Mouse (Mus musculus) layer of hippocampus, postnatal 10 days (tissue): Measurements from ENCODE around the gene Tnfaip1. TPM values are rescaled to one million over a fixed set of nuclear protein-coding genes. Genes with fewer than 3 reads are reported as not detected.
A peak's percentile ranks its signal among the peaks of the same experiment; 100 is the strongest.
"Not testable (repeated sequence)": the region's sequence is repeated elsewhere in the genome, so short reads cannot be mapped to it uniquely, and the experiment has no call there.

Experiments used
- DNase-seq, 2 experiments: peaks; one replicate each; pipeline ENCODE4 v3.0.0; 2021; ENCODE audit warnings: low spot score in 2 of 2
- total RNA-seq, 2 experiments: library from RNA; stranded (reverse); gene quantifications; 2 replicates each; pipeline ENCODE4 v1.2.3; 2021

The Tnfaip1 gene
- total RNA-seq, 2 experiments from 2014 or later: 46.3 to 47.5 TPM

GRCm38 (mm10) chr11:78544449-78545111 lies 8.4 kb upstream of the Tnfaip1 start:
- no peak for DNase-seq

- no peak for DNase-seq
These were observed 4.2 kb upstream of the Tnfaip1 start for GRCm38 (mm10) chr11:78540358-78540757.

- no peak for DNase-seq
These were observed 555 bp upstream of the Tnfaip1 start for GRCm38 (mm10) chr11:78536690-78537084.

GRCm38 (mm10) chr11:78535376-78536079 lies 604 bp downstream of the Tnfaip1 start:
- DNase-seq: no peak

- no peak for DNase-seq
These were observed 1.6 kb downstream of the Tnfaip1 start for GRCm38 (mm10) chr11:78534516-78534915.

GRCm38 (mm10) chr11:78531515-78531914 lies 4.6 kb downstream of the Tnfaip1 start:
- not testable (repeated sequence) for DNase-seq

GRCm38 (mm10) chr11:78531046-78531445 lies 5.1 kb downstream of the Tnfaip1 start:
- no peak for DNase-seq

GRCm38 (mm10) chr11:78530001-78530400 lies 6.1 kb downstream of the Tnfaip1 start:
- DNase-seq: no peak

GRCm38 (mm10) chr11:78528714-78529113 lies 7.4 kb downstream of the Tnfaip1 start:
- no peak for DNase-seq

- no peak for DNase-seq
These were observed 11.3 kb downstream of the Tnfaip1 start for GRCm38 (mm10) chr11:78524838-78525237.

- no peak for DNase-seq
These were observed 12.7 kb downstream of the Tnfaip1 start for GRCm38 (mm10) chr11:78523241-78523955.

- no peak for DNase-seq
These were observed 13.6 kb downstream of the Tnfaip1 start for GRCm38 (mm10) chr11:78522481-78522997.

GRCm38 (mm10) chr11:78521880-78522279 lies 14.3 kb downstream of the Tnfaip1 start:
- DNase-seq: no peak

GRCm38 (mm10) chr11:78518931-78519330 lies 17.2 kb downstream of the Tnfaip1 start:
- no peak for DNase-seq

- no peak for DNase-seq
These were observed 20.4 kb downstream of the Tnfaip1 start for GRCm38 (mm10) chr11:78515549-78516325.

GRCm38 (mm10) chr11:78513106-78513790 lies 22.9 kb downstream of the Tnfaip1 start:
- DNase-seq: no peak

- peak; percentile 81 to 86 for DNase-seq
These were observed 23.8 kb downstream of the Tnfaip1 start, which contains the start of the genes Tmem199 and Poldip2 for GRCm38 (mm10) chr11:78512025-78512957. Tmem199 (minus strand) TSS chr11:78512172. Poldip2 (plus strand) TSS chr11:78512193.

GRCm38 (mm10) chr11:78509148-78509547 lies 27.0 kb downstream of the Tnfaip1 start:
- DNase-seq: no peak

- no peak for DNase-seq
These were observed 30.7 kb downstream of the Tnfaip1 start for GRCm38 (mm10) chr11:78505430-78505829.
